ENCODE assay signal across 9 mouse cellular contexts in genomic region chr17:34152923-34153322, GRCm38 (mm10). TPM values are rescaled to one million over a fixed set of nuclear protein-coding genes. Genes with fewer than 3 reads are reported as not detected.
A peak's percentile ranks its signal among the peaks of the same experiment; 100 is the strongest.
DNase-seq lines count a peak whose midpoint lies in the region; ATAC-seq and TF ChIP-seq lines count a peak whose summit lies in the region.
"Had no signal": no experiment of that assay in that cellular context is flagged by ENCODE, and none has a peak within 500 bp of the region (broad histone marks: within the 10 kb centered on the region; RNA-seq: fewer than 3 reads in every experiment).

Gene H2-DMb1, plus strand, starts transcription at chr17:34153072.

- H3K9me3 ChIP-seq in forebrain, postnatal 0 days (ENCODE audit: low read length), result no peaks in the 10 kb centered on the region
- H3K9me3 ChIP-seq in forebrain, embryonic 11.5 days (ENCODE audit: control insufficient read depth, low read length), result no peaks in the 10 kb centered on the region
- no peaks in the 10 kb centered on the region for H3K9me3 ChIP-seq in hindbrain, embryonic 13.5 days
- H3K9me3 ChIP-seq: limb, embryonic 12.5 days had no signal

- no peak within 1 kb of the TSS for H3K27ac ChIP-seq in forebrain, postnatal 0 days (ENCODE audit: low read depth, low read length)
- no peak within 1 kb of the TSS for H3K27ac ChIP-seq in forebrain, embryonic 11.5 days (ENCODE audit: low read depth, low read length)
- H3K27ac ChIP-seq in spleen, adult 2 months (ENCODE audit: insufficient read depth, low read length), result peak within 1 kb of the TSS; percentile 88
- no peak within 1 kb of the TSS for H3K27ac ChIP-seq in hindbrain, embryonic 13.5 days
- H3K27ac ChIP-seq: limb, embryonic 12.5 days had no signal

- no peaks in the 10 kb centered on the region for H3K27me3 ChIP-seq in forebrain, postnatal 0 days (ENCODE audit: insufficient read depth, low read length)
- H3K27me3 ChIP-seq in forebrain, embryonic 11.5 days (ENCODE audit: control insufficient read depth, insufficient read depth, low read length), result no peaks in the 10 kb centered on the region
- no peaks in the 10 kb centered on the region for H3K27me3 ChIP-seq in spleen, adult 2 months (ENCODE audit: control insufficient read depth, insufficient read depth, low read length)
- H3K27me3 ChIP-seq in hindbrain, embryonic 13.5 days, result 0 out of 2 replicates have a peak, but pooled peaks cover 3% of the 10 kb centered on the region
- H3K27me3 ChIP-seq: limb, embryonic 12.5 days had no signal

- 53% methylated on average over 4 of the region's 4 CpGs for WGBS in forebrain, postnatal 0 days
- WGBS in forebrain, embryonic 11.5 days, result 61% methylated on average over 4 of the region's 4 CpGs
- WGBS in spleen, adult 2 months, result 30% methylated on average over 4 of the region's 4 CpGs
- WGBS in lung, adult 2 months, result 25% methylated on average over 4 of the region's 4 CpGs
- WGBS in hindbrain, embryonic 13.5 days, result 71% methylated on average over 4 of the region's 4 CpGs

- no peak within 1 kb of the TSS for H3K4me2 ChIP-seq in forebrain, postnatal 0 days (ENCODE audit: low read depth)
- no peak within 1 kb of the TSS for H3K4me2 ChIP-seq in forebrain, embryonic 11.5 days (ENCODE audit: low read depth, low read length, severe bottlenecking)
- H3K4me2 ChIP-seq in hindbrain, embryonic 13.5 days, result no peak within 1 kb of the TSS
- H3K4me2 ChIP-seq: limb, embryonic 12.5 days had no signal

- H3K4me3 ChIP-seq in forebrain, postnatal 0 days (ENCODE audit: low read depth, low read length), result no peak within 1 kb of the TSS
- H3K4me3 ChIP-seq in forebrain, embryonic 11.5 days (ENCODE audit: low read depth, low read length), result no peak within 1 kb of the TSS
- H3K4me3 ChIP-seq in spleen, adult 2 months (ENCODE audit: extremely low read depth, insufficient read depth, insufficient read length), result peak within 1 kb of the TSS; percentile 51; the same call in 1 of the 2 replicates
- peak within 1 kb of the TSS; percentile 44 for H3K4me3 ChIP-seq in lung, adult 2 months (replicated peaks; ENCODE audit: extremely low read depth, low read depth, low read length)
- H3K4me3 ChIP-seq in hindbrain, embryonic 13.5 days, result no peak within 1 kb of the TSS
- H3K4me3 ChIP-seq: limb, embryonic 12.5 days had no signal

- no peak within 1 kb of the TSS for H3K9ac ChIP-seq in forebrain, postnatal 0 days
- no peak within 1 kb of the TSS for H3K9ac ChIP-seq in forebrain, embryonic 11.5 days (ENCODE audit: low read length)
- no peak within 1 kb of the TSS for H3K9ac ChIP-seq in hindbrain, embryonic 13.5 days
- H3K9ac ChIP-seq: limb, embryonic 12.5 days had no signal

- peak; percentile 43 for DNase-seq in forebrain, postnatal 0 days
- no peak for DNase-seq in forebrain, embryonic 11.5 days (ENCODE audit: low spot score)
- peak; percentile 72 to 86 for DNase-seq in spleen, adult 2 months (ENCODE audit: low read depth in 1 of 2, low spot score in 2 of 2)
- no peak for DNase-seq in spleen, postnatal 4 days (ENCODE audit: low spot score in 2 of 2)
- peak; percentile 52 for DNase-seq in lung, adult 2 months
- peak; percentile 79 for DNase-seq in telencephalon, adult 2 months (ENCODE audit: low read depth, low spot score)

- TF ChIP-seq POLR2A in spleen, adult 2 months (IDR thresholded peaks at IDR 0.05; ENCODE audit: low read depth, low read length), result no peak
- peak; percentile 42; the same call in 1 of the 2 replicates for TF ChIP-seq POLR2A in lung, adult 2 months (IDR thresholded peaks at IDR 0.05; ENCODE audit: borderline replicate concordance, extremely low read depth, low read depth, low read length)

- TF ChIP-seq CTCF in forebrain, postnatal 0 days (IDR thresholded peaks at IDR 0.05; ENCODE audit: low read depth), result no peak
- TF ChIP-seq CTCF in spleen, adult 2 months (IDR thresholded peaks at IDR 0.05; ENCODE audit: extremely low read depth, insufficient read depth, insufficient read length, insufficient replicate concordance), result no peak
- no peak for TF ChIP-seq CTCF in lung, adult 2 months (IDR thresholded peaks at IDR 0.05; ENCODE audit: insufficient read depth, low read length)

- H3K4me1 ChIP-seq in forebrain, postnatal 0 days (ENCODE audit: insufficient read depth), result no peaks in the 10 kb centered on the region
- no peaks in the 10 kb centered on the region for H3K4me1 ChIP-seq in forebrain, embryonic 11.5 days (replicated peaks; ENCODE audit: control insufficient read depth, insufficient read depth, low read length)
- H3K4me1 ChIP-seq in spleen, adult 2 months (ENCODE audit: control insufficient read depth, insufficient read depth, insufficient read length), result peaks cover 14% of the 10 kb centered on the region; the same call in 1 of the 2 replicates
- H3K4me1 ChIP-seq in lung, adult 2 months (ENCODE audit: control insufficient read depth, insufficient read depth, low read length), result no peaks in the 10 kb centered on the region
- no peaks in the 10 kb centered on the region for H3K4me1 ChIP-seq in hindbrain, embryonic 13.5 days (replicated peaks)
- H3K4me1 ChIP-seq: limb, embryonic 12.5 days had no signal

- H3K36me3 ChIP-seq in forebrain, postnatal 0 days (ENCODE audit: insufficient read depth), result no peaks in the 10 kb centered on the region
- H3K36me3 ChIP-seq in forebrain, embryonic 11.5 days (ENCODE audit: control insufficient read depth, insufficient read depth, low read length), result no peaks in the 10 kb centered on the region
- H3K36me3 ChIP-seq in spleen, adult 2 months (ENCODE audit: control insufficient read depth, insufficient read depth, low read length), result peaks cover 28% of the 10 kb centered on the region
- no peaks in the 10 kb centered on the region for H3K36me3 ChIP-seq in hindbrain, embryonic 13.5 days
- H3K36me3 ChIP-seq: limb, embryonic 12.5 days had no signal

- peak; percentile 56; the same call in 1 of the 2 replicates for ATAC-seq in forebrain, postnatal 0 days
- no peak for ATAC-seq in forebrain, embryonic 11.5 days (replicated peaks; ENCODE audit: low FRiP score)
- peak; percentile 83 for ATAC-seq in granulocyte monocyte progenitor cell, adult 5-6 weeks (replicated peaks; ENCODE audit: poor library complexity, severe bottlenecking)
- no peak for ATAC-seq in hindbrain, embryonic 13.5 days (ENCODE audit: low FRiP score)

RNA-seq across cellular contexts. Expression of gene H2-DMb1, which starts in this region (rescaled TPM):
- total RNA-seq in forebrain, postnatal 0 days (2014; rRNA removed), result 0.62 and 2.8 TPM in 2 replicates
- 1.5 and 1.7 TPM in 2 replicates for polyA plus RNA-seq in forebrain, postnatal 0 days (2015; fragmentation: Nextera tagmentation; extraction: Ambion mirVana)
- polyA plus RNA-seq in forebrain, embryonic 11.5 days (2014; fragmentation: Nextera tagmentation; extraction: Ambion mirVana), result 0.15 and 0.87 TPM in 2 replicates
- 322 and 426 TPM in 2 replicates for polyA plus RNA-seq in spleen, adult 2 months (2012; rRNA removed)
- total RNA-seq in granulocyte monocyte progenitor cell, adult 5-6 weeks (2014; fragmentation: Nextera tagmentation), result 55.3 and 56.9 TPM in 2 replicates
- 47.9 and 48.5 TPM in 2 replicates for total RNA-seq in granulocyte monocyte progenitor cell, adult 5-6 weeks (2017)
- polyA plus RNA-seq in lung, adult 2 months (2012; rRNA removed), result 146 and 187 TPM in 2 replicates
- polyA plus RNA-seq in hindbrain, embryonic 13.5 days (2015; fragmentation: Nextera tagmentation; extraction: Ambion mirVana), result 0.60 and 0.84 TPM in 2 replicates

Comparison
In these comparisons a context has a peak if more than half of its experiments do, and no peak if none do; other contexts are left out.
1. RNA of gene H2-DMb1 (total RNA-seq): 47.9 to 56.9 TPM in granulocyte monocyte progenitor cell, adult 5-6 weeks; 0.62 to 2.8 TPM in forebrain, postnatal 0 days; every median in the first group is over 10 times any median in the second.
2. RNA of gene H2-DMb1 (polyA plus RNA-seq): 322 to 426 TPM in spleen, adult 2 months and 146 to 187 TPM in lung, adult 2 months; 1.5 to 1.7 TPM in forebrain, postnatal 0 days, 0.60 to 0.84 TPM in hindbrain, embryonic 13.5 days and 0.15 to 0.87 TPM in forebrain, embryonic 11.5 days; every median in the first group is over 10 times any median in the second.
3. ATAC-seq: peak in forebrain, postnatal 0 days (single experiment) and granulocyte monocyte progenitor cell, adult 5-6 weeks (single experiment); none in forebrain, embryonic 11.5 days (single experiment) and hindbrain, embryonic 13.5 days (single experiment).
4. DNase-seq: peak in forebrain, postnatal 0 days (single experiment), spleen, adult 2 months (2 of 2), lung, adult 2 months (single experiment) and telencephalon, adult 2 months (single experiment); none in forebrain, embryonic 11.5 days (single experiment) and spleen, postnatal 4 days (0 of 2).
5. H3K4me3 ChIP-seq: peak in spleen, adult 2 months (single experiment) and lung, adult 2 months (single experiment); none in forebrain, postnatal 0 days (single experiment), forebrain, embryonic 11.5 days (single experiment) and hindbrain, embryonic 13.5 days (single experiment).